Mouse (Mus musculus) right cerebral cortex, postnatal 25 days (tissue): ENCODE results near the gene Lrig1.

Experiments used
- DNase-seq: peaks from one replicate; pipeline ENCODE4 v3.0.0; 2022

Lrig1 gene

DNA sequence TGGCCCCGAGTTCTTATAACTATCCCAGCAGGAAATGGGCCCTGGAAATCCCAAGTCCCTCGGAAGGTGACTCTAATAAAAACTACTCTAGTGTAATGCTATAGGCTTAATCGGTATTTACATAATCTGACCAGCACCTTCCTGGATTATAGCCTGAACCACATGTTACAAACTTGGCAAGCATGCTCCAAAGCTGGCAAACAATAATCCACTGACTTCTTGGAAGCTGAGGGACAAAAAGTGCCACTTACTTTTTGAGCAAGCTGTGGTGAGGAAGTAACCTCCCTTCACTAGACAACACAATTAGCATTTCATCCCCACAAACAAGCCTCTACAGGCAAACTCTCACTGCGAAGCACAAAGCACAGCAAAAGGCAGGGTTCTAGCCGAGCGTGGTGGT, 30.6 kb downstream of the Lrig1 start:
- DNase-seq: no peak

DNA sequence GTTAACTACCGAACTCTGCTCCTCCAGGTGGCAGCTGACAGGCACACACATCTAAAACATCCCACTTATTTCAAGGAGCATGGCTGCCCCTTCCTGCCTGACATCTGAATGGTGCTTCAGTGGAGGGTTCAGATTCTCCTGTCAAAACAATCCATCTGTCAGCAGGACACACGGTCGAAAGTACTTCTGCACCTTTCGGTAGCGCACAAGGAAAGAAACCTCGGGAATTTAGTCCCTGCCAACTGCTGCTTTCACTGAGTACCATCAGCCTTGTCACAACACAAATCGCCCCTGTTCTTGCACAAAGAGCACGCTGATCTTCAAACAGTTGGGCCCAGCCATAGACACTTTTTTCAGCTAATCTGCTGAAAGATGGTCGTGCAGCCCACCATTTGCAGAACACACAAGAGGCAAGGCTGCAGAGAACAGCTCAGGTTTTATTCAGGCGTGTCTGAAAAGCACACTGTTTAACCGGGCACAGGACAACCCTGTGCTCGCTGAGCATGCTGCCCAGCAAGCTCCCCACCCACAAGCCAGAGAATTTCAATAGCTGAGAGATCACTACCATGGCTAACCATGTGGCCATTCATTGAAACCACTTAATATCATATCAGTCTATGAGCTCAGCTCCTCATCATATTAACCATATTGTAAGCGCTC, 31.6 kb downstream of the Lrig1 start:
- no peak for DNase-seq

DNA sequence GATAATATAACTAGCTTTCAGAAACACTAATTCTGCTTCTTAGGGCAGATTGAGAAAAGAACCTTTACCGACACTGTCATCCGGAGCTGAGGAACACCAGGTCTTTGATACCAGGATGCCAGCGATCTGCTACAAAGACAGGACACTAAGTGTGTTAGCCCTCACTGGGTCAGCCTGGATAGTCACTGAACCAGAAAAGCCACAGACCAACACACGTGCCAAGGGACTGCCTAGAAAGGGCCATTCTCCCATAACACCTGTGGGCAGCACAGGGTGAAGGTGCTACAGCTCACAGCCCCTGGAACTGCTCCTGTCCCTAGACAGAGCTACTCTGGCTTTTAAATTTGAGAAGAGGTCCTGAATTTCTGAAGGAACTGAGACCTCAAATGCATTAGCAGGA, 32.8 kb downstream of the Lrig1 start:
- DNase-seq: no peak

GRCm38 (mm10) chr6:94666432-94667119, 33.4 kb downstream of the Lrig1 start:
- DNase-seq: no peak

GRCm38 (mm10) chr6:94665677-94666076, 34.3 kb downstream of the Lrig1 start:
- DNase-seq: no peak

GRCm38 (mm10) chr6:94665248-94665647, 34.7 kb downstream of the Lrig1 start:
- no peak for DNase-seq

GRCm38 (mm10) chr6:94664000-94664399, 36.0 kb downstream of the Lrig1 start:
- DNase-seq: no peak

- DNase-seq: no peak
Measured at GRCm38 (mm10) chr6:94661923-94662322, 38.0 kb downstream of the Lrig1 start.

DNA sequence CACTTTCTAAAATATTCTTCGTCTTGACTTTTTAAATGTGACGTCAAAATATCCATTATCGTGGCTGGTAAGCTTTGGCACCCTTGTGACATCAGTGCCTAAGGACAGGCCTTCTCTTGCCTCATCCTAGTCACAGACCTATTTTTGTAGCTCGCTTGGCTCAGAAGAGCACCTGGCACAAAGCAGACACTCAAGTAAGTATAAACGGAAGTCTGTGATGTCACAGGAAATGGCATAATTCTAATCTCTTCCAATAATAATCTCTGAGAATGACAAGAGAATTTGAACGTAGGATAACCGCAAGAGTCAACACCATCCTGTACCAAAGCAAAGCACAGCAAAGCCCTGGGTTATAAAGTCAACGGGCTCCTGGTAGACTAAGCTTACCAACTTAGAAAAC, 38.6 kb downstream of the Lrig1 start:
- DNase-seq: no peak

DNA sequence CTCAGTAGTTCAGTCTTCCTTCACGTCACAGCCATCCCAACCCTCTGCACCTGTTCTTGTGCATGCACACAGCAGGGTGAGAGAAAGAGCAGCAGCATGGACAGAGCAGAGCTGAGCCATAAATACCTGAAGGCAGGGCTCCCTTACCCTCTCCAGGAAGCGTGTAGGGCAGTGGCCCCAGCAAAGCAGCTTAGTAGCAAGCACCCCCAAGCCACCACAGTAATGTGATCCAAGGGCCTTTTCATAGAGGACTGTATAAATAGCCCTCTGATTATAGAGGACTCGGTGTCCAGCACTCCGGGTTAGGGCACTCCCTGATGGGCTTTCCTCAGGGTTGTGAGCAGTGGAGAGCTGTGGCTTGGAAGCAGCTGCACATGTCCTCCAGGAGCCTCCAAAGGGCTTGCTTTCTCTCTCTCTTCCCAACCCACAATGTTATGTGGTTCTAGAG, 40.0 kb downstream of the Lrig1 start:
- DNase-seq: no peak

GRCm38 (mm10) chr6:94658136-94658480, 41.9 kb downstream of the Lrig1 start:
- no peak for DNase-seq

GRCm38 (mm10) chr6:94657204-94658135, 42.5 kb downstream of the Lrig1 start:
- DNase-seq: no peak

- no peak for DNase-seq
Measured at GRCm38 (mm10) chr6:94655818-94656478, 44.0 kb downstream of the Lrig1 start.

GRCm38 (mm10) chr6:94653388-94654316, 46.3 kb downstream of the Lrig1 start:
- no peak for DNase-seq

GRCm38 (mm10) chr6:94652659-94653213, 47.2 kb downstream of the Lrig1 start:
- no peak for DNase-seq

DNA sequence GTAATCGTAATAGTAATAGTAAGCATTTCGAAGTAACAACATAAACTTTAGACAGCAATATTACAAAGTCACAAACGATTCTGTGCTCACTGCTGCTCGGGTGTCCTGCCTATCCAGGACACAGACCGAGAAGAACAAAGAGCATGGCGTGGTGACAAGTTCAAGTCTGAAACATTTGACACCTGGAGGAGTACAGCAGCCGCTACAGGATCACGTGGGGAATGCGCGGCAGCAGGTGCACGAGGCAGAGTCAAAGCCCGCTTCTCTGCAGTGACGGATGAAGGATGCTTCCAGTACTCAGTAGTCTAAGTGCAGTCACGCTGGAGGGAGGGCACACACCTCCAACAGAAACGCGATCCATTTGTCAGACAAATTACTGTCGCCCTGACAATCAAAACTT, 48.4 kb downstream of the Lrig1 start:
- no peak for DNase-seq

DNA sequence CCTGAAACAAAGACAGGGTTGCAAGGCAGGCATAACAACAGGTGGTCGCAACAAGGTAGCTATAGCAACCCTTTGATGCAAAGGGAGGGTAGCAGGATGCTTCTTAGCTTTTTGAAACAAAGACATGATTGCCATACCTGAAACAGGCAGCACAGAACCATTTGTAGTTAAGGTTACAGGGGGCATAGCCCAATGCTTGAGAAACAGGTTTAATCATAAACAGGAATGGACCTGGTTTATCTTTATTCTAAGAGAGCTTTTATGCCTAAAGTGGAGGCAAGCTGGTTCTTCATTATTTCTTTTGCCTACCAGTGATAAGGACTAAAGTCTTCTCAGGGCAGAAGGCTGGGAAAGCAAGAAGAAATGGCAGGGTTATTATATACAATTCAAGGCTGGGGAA, 50.3 kb downstream of the Lrig1 start:
- no peak for DNase-seq

DNA sequence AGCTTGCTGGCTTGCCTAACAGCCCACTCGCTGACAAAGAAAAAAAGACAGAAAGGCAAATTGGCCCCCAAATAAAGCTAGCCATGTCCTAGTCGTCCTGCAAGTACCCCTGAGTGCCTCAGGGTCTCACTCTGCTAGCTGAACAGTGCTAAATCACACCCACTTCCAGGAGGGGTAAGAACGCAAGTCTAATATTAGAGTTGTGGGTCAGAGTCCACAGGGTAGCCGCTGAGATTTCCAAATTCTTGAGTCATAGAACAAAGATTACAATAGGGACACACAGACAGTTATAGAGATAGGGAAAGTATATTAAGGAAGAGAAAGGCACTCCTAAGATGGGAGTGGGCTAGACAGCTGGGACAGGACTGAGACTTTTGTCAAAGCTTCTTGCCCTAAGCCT, 51.5 kb downstream of the Lrig1 start:
- DNase-seq: no peak

DNA sequence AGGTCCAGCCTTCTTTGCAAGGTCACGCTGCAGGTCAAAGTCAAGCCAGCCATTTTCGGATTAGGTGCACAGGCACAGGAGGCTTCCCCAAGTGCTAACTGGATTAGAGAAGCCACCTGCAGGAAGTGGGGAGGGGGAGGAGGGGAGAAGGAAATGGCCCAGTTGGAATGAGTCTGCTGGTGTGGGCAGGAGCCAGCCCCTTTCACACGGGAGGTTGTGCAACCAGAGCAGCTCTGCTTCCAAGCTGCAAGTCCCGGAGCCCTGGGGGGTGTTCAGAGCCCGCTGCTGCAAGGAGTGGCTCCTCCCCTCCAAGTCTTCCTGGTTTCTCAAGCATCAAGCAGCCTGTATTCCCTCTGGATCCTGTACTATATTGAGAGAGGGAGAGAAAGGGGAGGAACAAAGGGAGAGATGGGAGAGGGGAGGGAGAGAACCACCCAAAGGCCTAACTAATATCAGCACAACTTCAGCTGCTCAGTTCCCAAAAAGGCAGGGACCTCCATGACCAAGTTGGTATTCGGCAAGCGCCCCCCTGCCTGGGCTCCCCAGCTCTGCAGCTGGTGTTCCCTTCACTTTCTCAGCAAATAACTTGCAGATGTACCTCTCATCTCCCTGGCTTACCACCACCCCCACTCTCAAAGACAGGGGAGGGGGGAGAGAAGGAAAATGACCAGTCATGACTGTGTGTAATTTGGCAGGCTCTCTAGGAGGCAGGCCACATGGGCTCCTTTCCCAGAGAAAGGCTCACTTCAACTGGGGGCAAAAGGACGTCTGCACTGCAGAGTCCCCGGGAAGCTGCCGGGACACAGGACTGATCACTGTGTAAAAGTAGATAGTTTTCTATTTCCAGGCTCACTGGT, 52.2 kb downstream of the Lrig1 start:
- no peak for DNase-seq

- no peak for DNase-seq
Measured at GRCm38 (mm10) chr6:94646902-94647301, 53.1 kb downstream of the Lrig1 start.
